Mouse (Mus musculus): ENCODE measurements at regions not wholly inside any gene's neighbourhood (a gene's known extent, or its start where the extent isn't known, plus 50 kb on each side); places are given as distances from the start of the nearest gene placed in this dataset.

DNA sequence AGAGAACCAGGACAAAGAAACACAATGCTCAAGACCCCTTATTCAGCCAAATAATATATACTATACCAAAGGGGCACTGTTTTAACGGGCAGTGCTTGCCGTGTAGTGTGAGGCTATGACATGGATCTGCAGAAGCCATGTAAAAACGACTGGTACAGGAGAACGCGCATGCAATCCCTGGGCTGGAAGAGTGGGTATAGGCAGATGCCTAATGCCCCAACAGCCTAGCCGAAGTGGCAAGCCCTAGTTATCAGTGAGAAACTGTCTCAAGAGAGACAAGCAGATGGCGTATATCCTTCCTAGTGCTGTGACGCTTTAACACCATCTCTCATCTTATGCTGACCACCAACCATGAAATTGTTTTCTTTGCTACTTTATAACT is 262.8 kb downstream of the Ankrd50 start:
- TF ChIP-seq MYOD1 (IDR thresholded peaks at IDR 0.05; ENCODE audit: control insufficient read depth in 1 of 3, insufficient read length in 2 of 3, low read depth in 2 of 3) = no peak
- TF ChIP-seq POLR2A (IDR thresholded peaks at IDR 0.05; ENCODE audit: insufficient read length, low read depth) = no peak
- TF ChIP-seq USF1 (IDR thresholded peaks at IDR 0.05; ENCODE audit: low read depth) = no peak
- no peak for TF ChIP-seq MAX (IDR thresholded peaks at IDR 0.05; ENCODE audit: low read depth)
- no peak for TF ChIP-seq TCF12 (IDR thresholded peaks at IDR 0.05; ENCODE audit: insufficient read depth, poor library complexity, severe bottlenecking)
- no peak for TF ChIP-seq POLR2AphosphoS2 (IDR thresholded peaks at IDR 0.05; ENCODE audit: insufficient read length, low read depth)
- no peak for TF ChIP-seq SRF (IDR thresholded peaks at IDR 0.05; ENCODE audit: control insufficient read depth, insufficient read length, low read depth)
- no peak for TF ChIP-seq CEBPB (IDR thresholded peaks at IDR 0.05; ENCODE audit: insufficient read depth, poor library complexity, severe bottlenecking)
- TF ChIP-seq TCF3 (IDR thresholded peaks at IDR 0.05; ENCODE audit: insufficient read length, low read depth) = no peak

All from myocyte (in vitro differentiated cells).